Mouse (Mus musculus): ENCODE data around the gene Ogfod1.

Ogfod1 gene

DNA sequence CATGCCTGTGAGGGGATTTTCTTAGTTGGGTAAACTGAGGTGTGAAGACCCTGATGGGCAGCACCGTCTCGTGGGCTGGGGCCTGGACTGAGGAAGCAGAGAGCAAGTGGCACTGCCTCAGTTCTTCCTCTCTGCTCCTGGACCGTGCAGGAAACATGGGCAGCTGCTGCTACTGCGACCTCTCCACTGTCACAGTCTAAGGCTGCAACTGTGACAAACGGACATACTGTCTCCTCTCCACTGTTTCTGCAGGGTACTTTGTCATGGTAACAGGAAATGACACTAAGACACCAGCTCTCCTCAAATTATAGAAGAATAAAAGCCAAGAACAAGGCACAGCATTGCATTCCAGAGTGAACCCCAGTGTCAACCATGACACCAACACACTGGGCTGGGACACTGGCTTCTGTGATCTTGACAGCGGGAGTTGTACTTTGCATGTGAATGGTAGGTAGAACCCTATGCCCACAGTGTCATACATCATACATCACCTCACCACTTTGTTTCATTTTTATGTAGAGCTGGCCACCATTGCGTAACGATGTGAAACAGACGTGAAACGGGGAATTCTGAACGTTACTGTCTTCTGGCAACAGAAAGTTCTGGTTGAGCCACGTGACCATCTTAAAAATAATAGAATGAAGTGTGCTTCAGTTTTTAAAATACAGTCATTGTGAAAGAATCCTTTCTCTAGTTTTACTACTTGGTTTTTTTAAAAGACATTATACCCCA, 39.6 kb downstream of the Ogfod1 start:
- no peak for DNase-seq

DNA sequence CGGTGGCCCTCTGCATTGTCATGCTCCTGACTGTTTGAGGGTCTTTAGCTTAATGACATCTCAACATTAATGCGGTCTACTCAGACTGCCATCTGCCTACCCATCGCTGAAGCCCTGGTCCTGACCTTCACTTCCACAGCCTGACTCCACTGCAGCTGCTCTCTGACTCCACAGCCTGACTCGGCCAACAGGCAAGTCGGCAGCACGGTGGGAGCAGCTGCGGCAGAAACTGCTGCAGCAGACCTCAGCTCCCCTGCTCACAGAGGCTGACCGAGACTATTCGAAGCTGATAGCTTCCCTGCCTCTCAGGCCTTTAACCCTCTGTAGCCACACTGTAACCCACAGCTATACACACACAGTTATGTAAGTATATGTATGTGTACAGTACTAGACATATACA, 51.0 kb downstream of the Ogfod1 start:
- no peak for DNase-seq

DNA sequence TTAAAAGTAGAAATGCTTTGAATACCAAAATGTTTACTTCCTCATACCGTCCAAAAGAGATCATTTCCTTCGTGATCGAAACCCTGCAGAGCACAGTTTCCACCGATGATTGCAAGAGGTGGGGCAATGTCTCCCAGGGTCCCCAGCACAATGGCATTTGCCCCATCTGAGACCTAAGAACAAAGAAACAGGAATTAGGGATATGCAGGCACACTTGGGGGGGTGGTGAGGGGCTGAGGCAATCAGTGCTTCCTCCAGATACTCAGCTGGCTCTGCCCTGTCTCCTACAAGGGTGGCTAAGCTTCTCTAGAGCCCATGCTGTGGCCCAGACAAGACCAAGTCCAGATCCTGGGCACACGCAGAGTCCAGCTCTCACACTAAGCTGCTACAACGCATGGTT, 52.7 kb downstream of the Ogfod1 start:
- no peak for DNase-seq

DNA sequence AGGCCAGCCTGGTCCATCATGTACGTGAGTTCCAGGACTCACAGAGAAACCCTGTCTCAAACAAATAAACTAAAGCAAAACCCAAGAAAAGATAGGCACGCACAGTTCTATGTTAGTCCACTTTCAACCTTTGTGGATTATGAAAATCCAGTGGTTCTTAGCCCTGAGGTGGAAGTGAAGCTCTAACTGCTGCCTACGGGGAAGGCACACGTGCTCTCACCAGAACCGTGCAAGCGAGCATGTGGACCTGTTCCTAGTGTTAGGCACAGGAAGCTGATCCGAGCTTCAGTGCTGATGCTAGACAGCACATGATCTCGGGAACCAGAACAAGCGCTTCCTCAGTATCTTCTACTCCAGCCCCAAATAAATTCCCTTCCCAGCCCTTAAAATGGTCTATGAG, 55.9 kb downstream of the Ogfod1 start:
- DNase-seq: no peak

DNA sequence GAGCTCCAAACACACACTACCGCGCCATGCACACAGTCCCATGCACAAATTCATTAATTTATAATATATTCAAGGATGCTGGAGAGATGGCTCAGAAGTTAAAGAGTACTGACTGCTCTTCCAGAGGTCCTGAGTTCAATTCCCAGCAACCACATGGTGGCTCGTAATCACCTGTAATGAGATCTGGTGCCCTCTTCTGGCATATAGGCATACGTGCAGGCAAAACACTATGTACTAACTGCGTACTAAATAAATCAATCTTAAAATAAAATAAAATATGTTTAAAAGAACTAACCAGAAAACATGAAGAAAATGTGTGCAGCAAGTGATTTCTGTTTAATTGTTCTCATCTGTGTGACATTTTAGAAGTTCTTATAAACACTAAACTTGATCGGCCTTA, 57.3 kb downstream of the Ogfod1 start:
- no peak for DNase-seq

DNA sequence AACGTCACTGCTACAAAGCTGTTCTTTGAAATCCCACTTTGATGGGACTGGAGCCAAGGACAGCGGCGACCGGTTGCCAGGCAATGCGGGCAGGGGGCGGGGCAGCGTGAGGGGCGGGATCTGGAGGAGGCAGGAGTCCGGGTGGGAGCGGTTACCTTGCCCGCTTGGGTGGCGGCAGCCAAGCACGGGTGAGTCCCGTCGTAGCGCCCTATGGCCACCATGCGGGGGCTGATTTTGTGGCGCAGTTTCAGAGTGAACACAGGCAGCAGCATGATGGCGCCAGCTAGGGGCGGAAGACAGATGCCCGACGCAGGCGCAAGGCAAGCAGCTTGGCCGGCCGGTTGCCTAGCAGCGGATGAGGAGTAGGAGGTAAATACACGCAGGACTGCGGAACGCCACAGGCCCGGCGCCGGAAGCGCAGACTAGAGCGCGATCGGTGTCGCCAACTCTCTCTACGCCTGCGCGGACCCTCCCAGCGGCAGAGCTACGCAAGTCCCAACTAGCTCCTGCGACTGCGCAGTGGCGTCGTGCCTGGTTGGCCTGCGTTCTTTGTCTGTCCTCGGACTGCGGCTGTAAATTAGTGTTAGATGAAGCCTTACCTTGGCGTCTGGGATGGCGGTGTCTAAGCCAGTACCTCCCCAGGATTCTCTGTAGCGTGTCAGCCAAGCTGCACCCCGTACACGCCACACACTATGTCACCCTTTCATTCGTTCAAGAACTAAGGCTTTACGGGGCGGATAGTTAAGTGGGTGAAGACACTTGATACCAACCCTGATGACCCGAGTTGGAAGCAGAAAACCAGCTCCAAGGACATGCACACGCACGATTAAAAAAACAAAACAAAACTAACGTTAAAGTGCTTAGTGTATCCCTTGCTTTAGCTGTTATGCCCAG, 61.3 kb downstream of the Ogfod1 start, which contains the start of gene Bbs2:
TSS of gene Bbs2 (minus strand) at position 848 of the 894 bp plus-strand sequence.
- DNase-seq: peak; percentile 99

DNA sequence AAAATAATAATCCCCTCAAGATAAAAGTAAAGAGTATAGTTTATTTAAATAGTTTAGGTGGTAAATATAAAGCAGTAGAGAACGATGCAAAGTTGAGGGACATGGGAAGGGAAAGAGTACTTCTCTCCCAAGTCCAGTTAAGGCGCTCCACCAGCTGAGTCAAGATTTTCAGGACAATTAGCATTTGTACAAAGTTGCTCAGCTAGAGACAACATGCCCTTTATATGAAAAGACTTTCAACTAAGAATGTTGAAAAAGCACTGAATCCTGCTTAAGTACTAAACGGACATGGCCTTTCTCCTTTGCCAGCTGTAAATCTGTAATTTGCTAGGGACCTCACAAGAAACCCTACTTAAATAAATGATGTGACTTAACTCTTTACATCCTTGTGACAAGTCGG, 62.0 kb downstream of the Ogfod1 start:
- peak; percentile 19 for DNase-seq

DNA sequence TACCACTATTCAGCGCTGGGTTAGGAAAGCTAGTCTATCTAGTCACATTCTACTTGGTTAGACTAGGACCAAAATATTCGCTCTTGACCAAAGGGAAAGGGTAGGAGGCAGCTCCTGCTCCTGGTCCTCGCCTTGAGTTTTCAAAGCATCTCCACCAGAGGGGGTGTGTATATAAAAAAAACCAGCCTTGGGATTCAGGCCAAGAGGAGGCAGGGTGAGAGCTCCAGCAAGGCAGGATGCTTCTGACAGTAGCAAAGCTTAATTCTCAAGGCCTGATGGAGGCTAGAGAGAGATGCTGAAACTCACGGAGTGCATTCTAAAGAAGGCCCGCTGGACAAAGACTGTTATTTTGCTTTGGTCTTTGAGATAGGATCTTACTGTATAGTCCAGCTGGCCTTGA, 67.1 kb downstream of the Ogfod1 start:
- no peak for DNase-seq

DNA sequence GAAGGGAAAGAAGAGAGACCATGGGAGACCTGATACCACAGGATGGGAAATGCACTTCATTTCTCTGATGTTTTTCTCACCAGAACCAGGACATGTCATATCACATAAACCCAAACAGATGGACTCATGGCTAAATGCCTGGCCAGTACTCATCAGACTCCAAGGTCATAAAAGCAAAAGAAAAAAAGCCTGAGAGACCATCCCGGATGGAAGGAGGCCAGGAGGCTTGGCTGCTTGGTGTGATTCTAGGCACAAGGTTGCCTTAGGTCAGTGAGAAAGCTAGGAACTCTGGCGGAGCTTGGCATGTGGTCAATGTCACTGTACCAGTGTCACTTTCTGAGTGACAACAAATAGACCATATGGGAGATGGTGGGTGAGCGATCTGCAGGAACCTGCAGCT, 70.9 kb downstream of the Ogfod1 start:
- DNase-seq: peak; percentile 21

DNA sequence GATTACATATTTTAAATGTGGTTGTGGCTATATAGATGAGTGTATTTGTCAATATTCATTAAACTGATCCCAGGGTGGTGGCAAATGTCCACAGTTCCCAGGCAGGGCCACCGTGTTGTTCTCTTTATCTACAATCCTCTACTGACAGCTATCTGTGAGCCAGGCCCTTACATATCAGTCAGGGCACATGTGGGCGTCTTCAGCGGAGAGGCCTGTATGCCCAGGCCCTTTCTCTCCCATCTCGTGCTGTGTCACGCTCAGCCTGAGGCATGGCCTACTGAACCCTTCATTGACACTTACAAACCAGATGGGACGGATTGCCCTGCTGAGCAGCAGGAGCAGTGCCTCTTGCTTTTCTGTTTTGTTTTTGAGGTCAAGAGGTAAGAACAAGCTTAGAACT, 72.4 kb downstream of the Ogfod1 start:
- DNase-seq: no peak

DNA sequence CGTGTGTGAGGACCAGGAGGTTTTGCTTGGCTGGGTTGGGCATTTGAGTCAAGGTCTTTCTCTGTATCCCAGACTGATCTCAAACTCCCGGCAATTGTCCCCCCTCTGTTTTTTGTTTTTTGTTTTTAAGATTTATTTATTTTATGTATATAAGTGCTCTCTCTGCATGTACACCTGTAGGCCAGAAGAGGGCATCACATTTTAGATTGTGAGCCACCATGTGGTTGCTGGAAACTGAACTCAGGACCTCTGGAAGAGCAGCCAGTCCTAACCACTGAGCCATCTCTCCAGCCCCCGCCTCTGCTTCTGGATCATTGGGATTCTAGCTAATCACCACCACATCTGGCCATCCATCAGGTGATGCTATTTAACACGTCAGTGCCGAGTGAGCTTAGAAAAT, 72.8 kb downstream of the Ogfod1 start:
- DNase-seq: no peak

DNA sequence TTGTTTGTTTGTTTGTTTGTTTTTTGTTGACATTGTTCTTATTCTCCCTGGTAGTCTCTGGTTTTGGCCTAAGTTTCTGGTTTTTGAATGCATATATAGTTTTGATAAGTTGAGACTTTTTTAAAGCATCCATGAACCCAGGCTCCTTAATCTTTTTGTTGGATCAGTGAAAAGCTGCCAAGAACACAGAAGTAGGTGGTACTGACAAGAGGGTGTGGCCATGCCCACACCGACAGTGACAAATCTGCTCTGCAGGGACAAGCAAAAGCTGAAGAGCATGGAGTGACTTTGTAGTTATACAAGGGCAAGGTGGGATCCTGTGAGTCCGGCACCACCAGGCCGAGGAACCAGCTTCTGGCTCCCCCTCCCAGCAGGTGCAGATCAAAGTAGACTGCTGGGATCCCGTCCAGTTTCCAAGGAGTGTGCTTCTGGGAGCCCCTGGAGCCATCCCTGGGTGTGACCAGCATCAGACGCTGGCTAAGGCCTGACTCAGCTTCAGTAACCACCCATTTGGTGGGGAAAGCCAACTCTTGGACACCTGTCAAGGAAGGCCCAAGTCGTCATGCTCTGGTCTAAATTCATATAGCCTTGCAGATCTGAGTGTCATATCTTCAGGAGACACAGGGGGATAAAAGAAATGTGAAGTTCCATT, 73.7 kb downstream of the Ogfod1 start:
- DNase-seq: no peak

DNA sequence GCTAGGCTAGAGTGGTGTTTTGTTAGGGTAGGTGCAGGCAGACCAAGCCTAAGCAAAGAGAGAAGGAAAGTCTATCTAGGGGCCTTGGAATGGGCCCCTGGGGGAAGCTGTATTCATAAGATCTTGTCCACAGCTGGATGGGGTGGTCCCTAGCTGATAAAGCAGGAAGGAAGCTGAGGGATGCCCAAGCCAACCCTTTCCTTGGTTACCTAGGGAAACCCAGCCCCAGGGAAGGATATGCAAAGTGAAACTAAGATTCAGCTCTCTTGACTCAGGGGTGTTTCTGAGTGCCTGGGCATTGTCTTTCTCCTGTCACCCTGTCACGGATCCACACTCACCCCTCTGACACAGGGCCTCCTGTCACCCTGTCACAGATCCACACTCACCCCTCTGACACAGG, 76.4 kb downstream of the Ogfod1 start:
- DNase-seq: no peak

DNA sequence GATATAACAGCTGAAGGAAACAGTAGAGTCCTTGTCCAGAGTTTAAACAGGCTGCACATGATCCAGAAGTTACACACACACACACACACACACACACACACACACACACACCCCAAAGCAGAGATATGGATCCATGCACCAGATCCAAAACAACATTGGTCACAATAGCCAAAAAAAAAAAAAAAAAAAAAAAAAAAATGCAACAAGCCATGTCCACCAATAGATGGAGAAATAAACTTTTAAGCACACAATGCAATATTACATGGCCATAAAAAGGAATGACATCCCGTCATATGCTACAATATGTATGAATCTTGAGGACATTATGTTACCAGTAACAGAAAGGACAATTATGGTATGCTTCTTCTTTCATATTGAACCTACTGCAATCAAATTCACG, 77.0 kb downstream of the Ogfod1 start:
- DNase-seq: no peak

Measured in cerebellum, adult 9-10 months (tissue).